Mouse (Mus musculus) left cerebral cortex, adult 8-10 months (tissue): ENCODE data around the gene Cfap74. TPM values are rescaled to one million over a fixed set of nuclear protein-coding genes. Genes with fewer than 3 reads are reported as not detected.

Experiments used
- DNase-seq, 2 experiments: peaks; one replicate each; pipeline ENCODE4 v3.0.0; 2022; ENCODE audit warnings: low spot score in 2 of 2
- total RNA-seq, 4 experiments: library from RNA; stranded (reverse); gene quantifications; 2 replicates each; pipeline ENCODE4 v1.2.4; 2022

Cfap74 gene
- total RNA-seq = 10 to 100 TPM; 13.3 to 18.2 (median 15.7) TPM

DNA sequence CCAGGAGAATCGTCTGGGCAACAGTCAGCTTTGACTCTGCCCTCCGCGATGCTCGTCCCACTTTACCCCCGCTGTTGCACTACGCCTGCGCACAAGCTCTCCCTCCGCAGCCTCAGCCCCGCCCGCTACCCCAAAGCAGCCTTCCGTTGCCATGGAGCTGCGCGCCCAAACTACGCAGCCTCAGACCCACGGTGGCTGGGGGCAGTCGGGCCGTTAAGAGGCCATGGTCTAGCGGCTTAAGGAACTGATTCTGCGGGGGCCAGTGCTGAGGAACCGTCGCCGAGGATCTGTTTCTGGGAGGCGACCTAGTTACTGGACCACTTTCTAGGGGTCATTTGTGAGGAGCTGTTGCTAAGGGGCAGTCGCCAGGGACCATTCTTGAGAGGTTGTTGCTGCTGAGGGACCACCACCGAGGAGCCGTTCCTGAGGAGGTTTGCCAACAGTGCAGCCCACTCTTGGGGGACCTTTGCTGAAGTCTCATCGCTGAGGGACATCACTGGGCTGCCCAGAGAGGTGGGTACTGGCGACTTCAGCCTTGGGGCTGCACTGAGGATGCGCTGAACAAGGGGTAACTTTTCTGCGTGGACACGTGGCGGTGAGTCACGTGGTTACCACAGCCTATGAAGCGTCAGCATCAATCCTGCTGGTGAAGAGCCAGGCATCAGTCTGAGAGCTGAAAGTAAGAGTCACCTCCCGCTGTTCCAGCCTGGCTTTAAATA is at the start of gene Cfap74:
Cfap74 (plus strand) TSS at position 133 of the 719 bp plus-strand sequence.
- peak; percentile 67 to 81 for DNase-seq

DNA sequence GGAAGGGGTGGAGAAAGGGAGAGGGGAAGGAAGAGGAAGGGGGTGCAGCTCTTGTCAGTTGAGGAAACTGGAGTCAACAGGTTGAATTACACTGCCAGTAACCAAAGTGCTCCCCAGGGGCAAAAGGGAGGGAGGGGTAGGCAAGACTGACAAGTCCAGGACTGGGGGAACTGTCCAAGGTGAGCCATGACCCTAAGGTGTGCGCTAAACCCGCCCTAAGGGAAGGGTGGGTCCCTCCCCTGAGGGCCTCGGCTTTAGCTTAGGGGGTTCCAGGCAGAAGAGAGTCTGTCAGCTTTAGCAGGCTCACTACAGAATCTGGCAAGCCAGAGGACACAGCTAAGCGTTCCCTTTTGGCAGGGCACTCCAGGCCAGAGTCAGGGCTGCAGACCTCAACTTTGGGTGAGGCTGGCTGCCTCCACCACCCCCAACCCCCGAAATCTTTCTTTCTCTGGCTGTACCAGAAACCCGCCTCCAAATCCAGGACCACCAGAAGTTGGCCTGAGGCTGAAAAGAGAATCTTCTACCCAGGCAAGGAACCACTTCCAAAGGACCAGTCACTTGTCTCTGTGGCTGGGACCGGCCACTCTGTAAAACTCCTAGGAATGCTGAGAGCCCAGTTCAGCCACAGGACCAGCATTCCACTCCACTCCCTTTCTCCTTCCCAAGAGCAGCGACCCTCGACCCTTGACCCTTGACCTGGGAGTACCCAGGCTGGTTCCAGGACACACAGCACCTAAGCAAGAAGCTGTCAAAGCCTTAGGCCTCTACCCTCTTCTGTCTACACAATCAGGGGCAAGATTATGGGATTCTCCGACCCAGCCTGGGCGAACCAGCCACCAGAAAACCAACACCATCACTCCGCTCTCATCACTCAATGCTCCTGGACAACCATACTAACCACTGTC is 49.2 kb upstream of the Cfap74 start:
- no peak for DNase-seq

DNA sequence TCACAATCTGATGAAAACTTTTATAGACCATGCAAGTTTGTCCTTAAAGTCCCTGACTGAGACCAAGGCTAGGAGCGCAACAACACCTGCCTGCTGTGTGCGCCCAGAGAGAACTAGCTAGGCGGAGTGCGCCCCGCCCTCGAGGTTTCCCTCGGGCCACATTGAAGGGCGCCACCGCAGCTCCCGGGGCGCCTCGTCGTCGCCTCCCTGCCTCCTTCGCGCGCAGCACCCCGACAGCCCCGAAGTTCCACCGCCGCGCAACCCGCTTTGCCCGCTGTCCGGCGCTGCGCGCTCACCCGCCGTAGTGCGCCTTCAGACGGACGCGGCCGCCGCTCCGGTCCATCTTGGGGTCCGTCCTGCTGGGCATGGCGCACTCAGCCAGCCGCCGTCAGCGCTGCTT is 48.1 kb upstream of the Cfap74 start:
- no peak for DNase-seq

DNA sequence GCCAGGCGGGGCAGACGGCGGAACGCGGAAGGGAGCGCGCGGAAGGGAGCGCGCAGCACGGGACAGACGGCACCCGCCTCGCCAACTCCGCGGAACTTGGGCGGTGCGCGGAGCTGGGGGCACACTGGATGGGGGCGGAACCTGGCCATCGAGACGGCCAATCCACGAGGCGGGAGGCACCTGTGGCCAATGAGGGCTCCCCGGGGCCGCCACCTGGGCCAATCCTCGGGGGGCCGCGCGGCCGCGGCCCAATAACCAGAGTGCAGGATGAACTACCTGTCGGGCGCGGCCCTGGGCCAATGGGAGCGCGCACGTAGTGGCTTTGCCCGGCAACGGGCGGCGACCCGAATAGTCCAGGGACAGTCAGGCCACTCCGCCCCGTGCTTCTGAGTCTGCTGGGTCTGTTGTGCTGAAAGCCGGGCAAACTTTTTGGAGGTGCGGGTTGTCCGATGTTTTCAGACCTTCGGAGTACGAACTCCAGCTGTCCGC is 47.6 kb upstream of the Cfap74 start, which contains the start of gene Prkcz:
Prkcz (minus strand) TSS at position 59 of the 489 bp plus-strand sequence.
- peak in 1 of 2 experiments; percentile 66 for DNase-seq

DNA sequence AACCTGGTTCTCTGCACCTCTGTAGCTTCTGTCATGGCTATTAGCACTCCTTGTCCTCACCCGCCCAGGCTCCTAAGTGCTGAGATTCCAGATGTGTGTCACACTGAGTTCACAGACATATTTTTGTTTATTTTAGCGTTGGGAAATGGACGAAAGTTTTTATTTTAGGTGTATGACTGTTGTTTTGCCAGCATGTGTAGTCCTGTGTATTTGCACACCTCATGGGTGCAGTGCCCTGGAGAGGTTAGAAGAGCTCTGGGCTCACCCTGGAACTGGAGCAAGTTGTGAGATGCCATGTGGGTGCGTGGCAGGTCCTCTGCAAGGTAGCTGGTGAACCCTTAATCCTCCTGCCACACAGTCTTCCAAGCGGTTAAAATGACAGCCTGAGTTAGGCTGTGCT is 46.5 kb upstream of the Cfap74 start:
- no peak for DNase-seq

DNA sequence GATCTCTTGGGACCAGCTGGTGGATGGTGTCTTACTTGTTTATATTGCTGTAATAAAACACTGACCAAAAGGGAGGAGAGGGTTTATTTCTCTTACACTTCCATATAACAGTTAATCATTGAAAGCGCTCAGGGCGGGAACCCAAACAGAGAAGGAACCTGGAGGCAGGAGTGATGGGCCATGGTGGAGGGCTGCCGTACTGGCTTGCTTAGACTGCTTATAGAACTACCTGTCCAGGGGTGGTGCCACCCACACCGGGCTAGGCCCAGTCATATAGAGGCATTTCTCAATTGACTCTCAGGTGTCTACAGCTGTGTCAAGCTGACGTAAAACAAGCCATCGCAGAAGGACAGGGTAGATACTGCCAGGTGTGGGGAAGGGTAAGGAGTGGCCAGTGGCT is 42.2 kb upstream of the Cfap74 start:
- no peak for DNase-seq

DNA sequence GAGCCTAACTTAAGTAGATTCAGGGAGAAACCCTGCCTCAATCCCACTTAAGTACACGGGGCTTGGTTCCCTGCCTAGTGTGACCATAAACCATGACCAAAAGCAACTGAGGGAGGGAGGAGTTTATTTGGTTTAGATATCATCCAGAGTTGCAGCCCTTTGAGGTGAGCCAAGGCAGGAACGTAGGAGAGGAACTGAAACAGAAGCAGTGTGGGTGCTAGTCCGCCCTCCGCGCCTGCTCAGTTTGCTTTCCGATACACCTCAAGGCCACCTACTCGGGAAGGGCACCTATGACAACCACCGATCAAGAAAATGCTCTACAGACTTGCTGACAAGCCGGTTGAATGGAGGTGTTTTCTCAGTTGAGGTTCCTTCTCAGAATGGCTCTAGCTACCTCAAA is 41.3 kb upstream of the Cfap74 start:
- no peak for DNase-seq

DNA sequence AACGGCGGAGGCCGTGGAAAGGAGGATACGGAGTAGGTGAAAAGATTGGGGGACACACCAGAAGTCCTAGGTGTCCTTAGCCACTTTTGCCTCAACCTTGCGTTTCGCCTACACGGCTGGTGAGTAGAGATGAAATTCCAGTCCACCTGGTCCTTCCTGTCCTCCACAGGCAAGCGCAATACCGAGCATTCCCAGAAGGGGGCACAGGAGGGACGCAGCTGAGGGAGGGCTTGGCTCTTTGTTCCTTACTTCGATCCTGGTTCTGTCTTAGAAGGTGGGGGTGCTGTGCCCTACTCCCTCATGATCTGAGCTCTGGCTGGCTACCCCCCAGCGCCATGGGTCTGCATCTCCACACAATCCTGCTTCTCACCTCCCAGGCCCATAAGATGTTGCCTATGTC is 40.3 kb upstream of the Cfap74 start:
- DNase-seq = peak; percentile 57 to 89

DNA sequence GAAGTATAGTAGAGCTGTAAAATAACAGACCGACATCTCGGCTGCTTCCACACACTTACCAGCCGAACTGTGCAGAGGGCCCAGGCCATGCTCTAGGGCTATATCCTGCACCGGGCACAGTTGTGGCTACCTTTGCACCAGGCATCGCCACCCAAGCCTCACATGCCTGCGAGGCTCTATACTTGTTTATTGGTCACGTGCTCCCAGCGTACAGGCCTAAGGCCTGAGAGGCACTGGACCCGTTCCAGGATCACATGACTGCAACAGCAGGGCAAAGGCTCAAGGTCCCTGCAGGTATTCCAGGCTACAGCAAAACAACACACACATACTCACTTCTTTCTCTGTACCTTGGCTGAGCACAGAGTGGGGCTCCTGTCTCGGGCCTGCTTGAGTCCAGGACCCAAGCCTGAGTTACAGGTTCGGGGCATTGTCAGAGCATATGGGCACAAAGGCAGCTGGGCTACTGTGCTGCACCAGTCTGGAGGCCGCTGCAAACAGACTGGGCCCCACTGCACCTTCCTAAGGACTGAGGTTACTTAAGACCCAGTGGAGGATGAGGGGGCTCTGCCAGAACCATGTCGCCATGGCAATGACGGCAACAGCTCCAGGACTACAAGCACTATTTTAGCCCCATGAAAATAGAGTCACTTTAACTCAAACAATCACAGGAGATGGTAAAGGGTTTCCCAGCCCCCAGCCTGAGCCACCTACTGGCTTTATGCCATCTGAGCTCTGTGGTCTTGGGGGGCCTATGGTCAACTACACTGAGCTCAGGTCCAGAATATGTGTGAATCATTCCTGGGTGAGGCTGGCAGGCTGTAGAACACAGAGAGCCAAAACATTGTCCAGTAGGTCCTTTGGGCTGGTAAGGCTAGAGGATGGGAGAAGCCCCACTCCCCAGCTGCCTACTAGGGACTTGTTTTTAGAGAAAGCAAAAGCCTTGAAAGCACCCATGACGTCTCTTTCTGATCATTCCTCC is 38.0 kb upstream of the Cfap74 start:
- no peak for DNase-seq

DNA sequence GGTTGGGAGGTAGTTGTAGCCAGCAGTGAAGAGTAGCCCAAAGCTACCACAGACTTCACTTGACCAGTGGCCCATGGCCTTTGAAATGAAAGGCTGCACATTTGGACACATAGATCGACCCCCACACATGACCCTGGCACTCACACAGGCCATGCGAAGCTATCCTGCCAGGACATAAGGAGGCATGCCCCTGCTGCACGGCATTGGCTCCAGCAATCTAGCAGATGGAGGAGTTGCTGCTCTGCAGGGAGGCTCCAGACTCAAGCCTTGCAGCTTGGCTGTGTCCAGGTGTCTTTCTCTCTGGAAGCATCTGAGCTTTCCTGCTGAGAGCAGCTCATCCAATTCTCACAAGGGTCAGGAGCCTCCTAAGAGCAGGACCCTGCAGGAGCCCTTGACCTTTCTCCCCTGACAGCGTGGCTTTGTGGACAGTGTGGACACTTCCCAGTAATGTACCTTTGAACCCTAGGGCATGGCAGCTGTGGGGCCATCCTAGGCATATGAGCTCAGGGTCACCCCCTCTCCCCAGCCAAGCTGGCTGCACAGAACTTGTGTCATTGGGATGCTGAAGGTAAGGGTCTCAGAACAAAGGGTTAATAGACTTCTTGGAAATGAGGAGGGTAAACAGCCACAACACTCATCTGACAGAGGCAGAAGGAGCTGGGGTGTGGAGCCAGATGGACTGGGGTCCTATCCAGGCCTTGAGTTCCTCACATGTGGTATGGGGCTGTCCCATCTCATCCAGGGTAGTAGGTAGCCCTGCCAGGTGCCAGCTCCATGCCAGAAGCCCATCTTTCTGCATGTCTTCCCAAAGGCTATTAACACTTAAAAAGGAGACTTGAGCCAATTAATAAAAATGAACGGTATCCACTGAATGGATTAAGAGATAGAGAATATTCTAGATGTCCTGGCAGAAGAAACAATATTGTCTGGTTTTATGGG is 36.9 kb upstream of the Cfap74 start:
- DNase-seq = no peak

DNA sequence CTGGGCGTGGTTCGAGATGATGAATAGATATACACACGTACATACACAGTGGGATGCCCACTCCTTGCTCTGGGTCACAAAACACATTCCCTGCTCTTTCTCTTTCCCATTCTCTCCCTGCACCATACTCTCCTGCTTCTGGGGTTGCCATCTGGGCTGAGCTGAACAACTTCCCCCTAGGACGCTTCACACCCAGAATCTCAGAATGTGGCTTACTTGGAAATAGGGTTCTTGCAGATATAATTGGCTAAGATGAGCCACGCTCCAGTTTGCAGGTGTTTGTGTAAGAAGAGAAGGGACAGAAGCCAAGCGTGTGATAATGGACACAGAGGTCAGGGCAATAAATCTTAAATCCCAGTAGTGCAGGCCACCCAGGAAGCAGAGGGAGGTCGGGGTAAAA is 27.0 kb upstream of the Cfap74 start:
- DNase-seq = no peak

DNA sequence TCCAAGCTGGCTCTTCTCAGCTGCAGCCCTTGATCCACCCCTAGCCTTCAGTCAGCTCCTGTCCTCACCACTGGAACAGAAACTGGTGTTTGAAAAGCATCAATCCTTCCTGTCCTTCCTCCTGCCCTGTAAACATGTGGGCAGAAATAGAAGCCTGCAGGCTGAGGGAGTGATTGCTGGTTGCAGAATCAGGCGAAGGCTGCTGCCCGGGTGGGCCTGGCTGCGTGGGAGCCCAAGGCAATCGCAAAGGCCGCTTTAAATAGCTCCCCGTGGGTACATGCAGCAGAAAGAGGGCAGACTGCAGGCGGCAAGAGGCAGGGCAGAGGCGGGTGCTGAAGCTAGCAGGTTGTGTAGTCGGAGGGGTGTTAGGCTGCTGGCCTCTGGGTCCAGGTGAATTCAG is 26.2 kb upstream of the Cfap74 start:
- peak in 1 of 2 experiments; percentile 79 for DNase-seq

DNA sequence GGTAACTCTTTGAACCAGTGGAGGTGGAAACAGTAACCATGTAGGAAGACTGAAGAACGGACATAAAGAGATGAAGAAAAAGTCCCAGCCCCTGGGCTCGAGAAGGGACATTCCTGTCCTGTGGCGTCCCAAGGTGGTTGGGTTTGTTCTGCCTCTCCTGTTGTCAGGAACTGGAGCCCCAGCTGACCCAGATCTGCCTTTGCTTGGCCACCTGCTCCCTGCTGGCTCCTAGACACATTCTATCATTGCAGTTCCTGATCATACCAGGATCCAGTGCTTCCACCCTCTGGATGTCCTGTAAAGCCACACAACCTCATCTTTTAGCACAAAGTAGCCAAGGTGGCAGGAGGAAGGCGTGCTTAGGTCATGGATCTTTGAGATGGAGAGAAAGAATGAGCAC is 25.7 kb upstream of the Cfap74 start:
- no peak for DNase-seq

DNA sequence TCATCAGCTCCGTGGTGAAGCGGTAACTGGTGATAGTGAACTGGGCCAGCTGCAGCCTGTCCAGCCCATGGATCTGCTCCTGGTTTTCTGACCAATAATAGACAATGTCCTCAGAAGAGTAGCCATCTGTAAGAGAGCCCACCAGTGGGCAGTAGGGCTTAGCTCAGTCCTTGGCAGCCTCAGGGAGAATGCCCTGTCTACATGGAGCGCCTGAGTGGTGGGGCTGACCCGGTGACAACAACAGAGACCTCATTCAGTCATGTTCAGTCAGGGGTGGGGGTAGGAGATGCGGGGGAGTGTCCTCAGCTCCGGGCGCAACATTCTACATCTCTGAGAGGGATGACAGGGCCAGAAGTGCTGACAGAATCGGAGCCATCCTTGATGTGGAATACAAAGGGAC is 21.8 kb upstream of the Cfap74 start:
- DNase-seq = no peak

DNA sequence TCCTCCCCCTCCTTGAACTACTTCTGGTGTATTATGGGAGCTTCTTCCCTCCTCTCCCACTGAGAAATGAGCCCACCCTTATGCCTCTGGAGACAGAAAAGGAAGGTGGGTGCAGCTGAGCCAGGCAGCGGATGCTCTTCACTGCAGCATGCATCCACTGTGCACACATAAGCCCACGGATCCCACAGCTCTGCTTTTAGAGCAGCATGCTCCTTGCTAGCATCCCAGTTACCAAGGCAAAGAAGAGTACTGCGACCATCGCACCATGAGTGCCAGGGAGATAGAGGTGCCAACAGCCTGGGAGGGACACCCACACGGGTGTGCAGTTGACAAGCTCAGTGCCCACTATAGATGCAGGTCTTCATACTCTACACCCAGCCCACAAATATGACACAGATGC is 13.5 kb upstream of the Cfap74 start:
- peak; percentile 60 to 79 for DNase-seq

DNA sequence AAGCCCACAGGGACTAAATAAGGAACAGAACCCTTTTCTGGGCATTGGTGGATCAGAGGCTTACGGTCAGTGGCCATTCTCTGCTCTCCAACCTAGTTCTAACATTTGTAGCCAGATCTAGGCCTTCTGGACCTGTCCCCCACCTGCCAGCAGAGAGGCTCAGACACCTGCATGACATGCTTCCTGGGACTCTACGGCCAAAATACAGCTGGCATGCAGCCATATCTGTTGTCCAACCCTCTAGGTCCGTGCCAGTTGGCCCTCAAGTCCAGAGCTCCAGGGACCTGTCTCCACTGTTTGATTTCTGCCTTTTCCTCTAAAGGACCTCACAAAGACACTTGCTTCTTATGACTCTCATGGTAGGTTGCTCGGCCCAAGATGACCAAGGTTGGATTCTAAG is 12.2 kb upstream of the Cfap74 start:
- no peak for DNase-seq

DNA sequence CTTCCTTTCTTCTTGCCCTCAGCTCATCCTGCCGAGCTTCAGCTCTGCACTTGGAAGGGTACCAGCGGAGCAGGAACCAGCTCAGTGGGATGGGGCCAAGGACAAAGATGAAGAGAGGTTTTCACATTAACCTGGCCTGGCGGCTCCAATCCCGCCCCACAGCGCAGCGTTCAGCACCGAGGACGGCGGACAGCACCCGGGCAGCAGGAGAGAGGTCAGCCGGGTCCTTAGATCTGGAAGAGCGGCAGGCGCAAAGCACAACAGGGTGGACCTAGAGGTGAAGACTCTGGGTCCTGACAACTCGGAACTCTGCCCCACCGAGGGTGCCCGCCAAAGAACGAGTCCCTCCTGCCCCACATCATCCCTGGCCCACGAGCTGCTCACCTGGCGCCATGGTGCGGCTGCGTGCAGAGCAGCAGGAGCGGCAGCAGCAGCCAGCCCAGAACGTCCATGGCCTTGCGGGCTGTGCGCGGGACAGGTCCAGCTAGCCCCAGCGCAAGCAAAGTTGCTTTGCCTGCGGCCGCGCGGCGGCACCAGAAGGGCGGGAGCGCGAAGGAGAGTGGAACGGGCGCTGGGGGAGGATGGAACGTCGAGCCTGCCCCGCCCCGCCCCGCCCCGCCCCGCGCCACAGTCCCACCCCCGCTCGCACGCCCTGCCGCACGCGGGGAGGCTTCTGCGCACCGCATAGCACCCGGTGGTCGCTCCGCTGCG is 11.3 kb upstream of the Cfap74 start, which contains the start of gene Gabrd:
Gabrd (minus strand) TSS at position 602 of the 711 bp plus-strand sequence.
- DNase-seq = no peak

DNA sequence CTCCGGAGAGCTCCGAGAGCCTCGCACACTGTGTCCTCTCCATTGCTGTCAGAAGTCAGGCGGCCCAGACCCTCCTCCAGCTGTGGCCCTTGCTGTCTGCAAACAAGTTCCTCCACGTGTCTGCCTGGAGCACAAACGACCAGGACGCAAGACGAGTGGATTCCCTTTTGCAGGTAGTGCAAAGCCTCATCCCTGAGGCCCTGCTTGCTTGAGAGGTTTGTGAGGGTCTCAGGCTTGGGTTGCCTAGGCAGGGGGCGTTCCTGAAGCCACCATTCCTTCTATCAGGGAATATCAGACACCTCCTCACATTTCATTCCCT is 10.8 kb upstream of the Cfap74 start:
- no peak for DNase-seq

DNA sequence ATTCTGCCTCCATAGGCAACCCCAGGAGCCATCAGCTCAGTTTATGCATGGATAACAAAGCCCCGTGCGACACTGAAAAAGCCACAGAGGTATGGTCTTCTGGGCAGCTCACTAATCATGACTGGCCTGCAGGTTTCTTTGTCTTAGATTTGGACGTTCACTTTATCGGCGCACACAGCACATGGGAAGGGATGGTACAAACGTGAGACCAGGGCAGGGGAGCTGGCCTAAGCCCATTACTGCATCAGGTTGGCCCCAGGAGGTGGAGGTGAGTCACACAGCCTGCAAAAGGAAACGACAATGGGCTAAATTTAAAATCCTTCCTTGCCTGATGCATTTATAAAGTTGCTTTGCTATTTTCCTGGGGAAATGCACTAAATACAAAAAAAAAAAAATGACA is 7.9 kb upstream of the Cfap74 start:
- no peak for DNase-seq
